Mouse (Mus musculus) effector memory CD4-positive, alpha-beta T cell, adult 5 months (primary cell): ENCODE data around the gene Reep1. TPM values are rescaled to one million over a fixed set of nuclear protein-coding genes. Genes with fewer than 3 reads are reported as not detected.

Experiments used
- polyA plus RNA-seq: library from polyadenylated mRNA; unstranded; fragments of 100-300 nt; shearing (Covaris generic); gene quantifications from one replicate; pipeline ENCODE4 v1.2.1, GENCODE M21; 2017

Gene Reep1
- polyA plus RNA-seq: not detected

GRCm38 (mm10) chr6:71707511-71708501, at the start of gene Reep1:
Gene Reep1, plus strand, starts transcription at chr6:71707561.

GRCm38 (mm10) chr6:71826869-71827268, 119.5 kb downstream of the Reep1 start, which contains the start of gene Mrpl35:
Gene Mrpl35, minus strand, starts transcription at chr6:71826969.

DNA sequence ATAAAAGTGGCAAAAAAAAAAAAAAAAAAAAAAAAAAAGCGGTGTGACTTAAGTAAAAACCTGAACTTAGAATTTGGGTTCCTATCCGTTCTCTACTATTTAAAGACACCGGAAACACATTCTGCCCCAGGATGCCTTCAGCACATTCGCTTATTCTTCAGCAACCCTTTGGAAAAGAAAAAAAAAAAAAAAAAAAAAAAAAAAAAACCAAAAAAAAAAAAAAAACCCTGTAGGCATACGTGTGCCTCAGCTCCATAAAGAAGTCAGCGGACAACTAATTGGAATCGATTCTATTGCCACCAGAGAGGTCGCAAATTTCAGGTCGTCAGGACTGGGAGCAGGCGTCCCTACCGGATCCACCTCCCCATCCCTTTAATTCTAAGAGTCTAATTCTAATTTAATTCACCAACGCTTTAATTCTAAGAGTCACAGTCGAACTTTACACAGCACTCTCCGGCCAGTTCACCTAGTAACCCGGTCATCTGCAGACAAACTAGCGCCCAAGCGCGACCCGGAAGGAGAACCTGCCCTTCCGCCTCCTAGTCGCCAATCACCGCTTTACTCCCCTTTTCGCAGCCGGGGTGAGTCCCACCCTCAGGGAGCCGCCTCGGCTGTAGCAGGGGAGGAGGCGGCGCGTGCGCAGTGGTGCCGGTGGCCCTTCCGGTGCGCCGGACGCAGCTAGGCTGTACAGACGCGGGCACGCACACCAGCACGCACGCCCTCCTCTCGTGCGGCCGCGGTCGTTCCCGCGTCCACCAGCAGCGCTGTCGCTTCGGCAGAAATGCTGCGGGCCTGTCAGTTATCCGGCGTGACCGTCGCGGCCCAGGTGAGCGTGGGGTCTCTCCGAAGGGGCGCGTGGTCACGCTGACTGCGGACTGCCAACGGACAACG, 123.6 kb downstream of the Reep1 start, which contains the start of gene Immt:
Gene Immt (plus strand): TSS at position 642 of the 891 bp plus-strand sequence.

Other genes starting within 250 kb of the Reep1 start
- gene Rnf103, start 213.7 kb upstream of the Reep1 start, polyA plus RNA-seq: 59.0 TPM
- 56.9 TPM for gene Chmp3, start 163.8 kb upstream of the Reep1 start, polyA plus RNA-seq
- 126 TPM for gene Kdm3a, start 74.6 kb upstream of the Reep1 start, polyA plus RNA-seq
- gene Mrpl35, start 119.4 kb downstream of the Reep1 start, polyA plus RNA-seq: 32.9 TPM
- gene Immt, start 123.8 kb downstream of the Reep1 start, polyA plus RNA-seq: 78.4 TPM
- gene Ptcd3, start 201.2 kb downstream of the Reep1 start, polyA plus RNA-seq: 45.4 TPM
- 31.9 TPM for gene Polr1a, start 201.5 kb downstream of the Reep1 start, polyA plus RNA-seq